Mouse (Mus musculus): ENCODE measurements at regions not wholly inside any gene's neighbourhood (a gene's known extent, or its start where the extent isn't known, plus 50 kb on each side); places are given as distances from the start of the nearest gene placed in this dataset.
"Not testable (repeated sequence)": the region's sequence is repeated elsewhere in the genome, so short reads cannot be mapped to it uniquely, and the experiment has no call there.

DNA sequence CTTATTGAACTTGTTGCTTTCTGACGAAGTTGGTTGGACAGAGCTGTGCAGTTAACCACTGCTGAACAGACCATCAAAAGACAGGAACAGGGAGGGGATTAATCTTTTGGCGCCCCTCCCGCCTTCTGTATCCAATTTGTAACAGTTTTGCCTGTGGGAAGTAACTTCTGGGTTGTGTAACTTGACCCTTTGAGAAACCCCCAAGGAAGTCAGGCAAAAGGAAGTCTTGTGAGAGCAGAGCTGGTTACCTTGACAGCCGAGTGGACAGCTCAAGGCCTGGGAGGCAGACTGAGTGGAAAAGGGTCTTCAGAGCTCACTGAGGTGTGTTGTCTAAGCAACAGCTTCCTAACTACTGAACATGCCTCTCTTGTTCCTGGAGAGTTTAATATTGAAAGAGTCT lies 75.8 kb upstream of the Hao2 start:
- no peak for DNase-seq

- DNase-seq: no peak
These were observed 82.7 kb upstream of the Hao2 start for GRCm38 (mm10) chr3:98975777-98976176.

DNA sequence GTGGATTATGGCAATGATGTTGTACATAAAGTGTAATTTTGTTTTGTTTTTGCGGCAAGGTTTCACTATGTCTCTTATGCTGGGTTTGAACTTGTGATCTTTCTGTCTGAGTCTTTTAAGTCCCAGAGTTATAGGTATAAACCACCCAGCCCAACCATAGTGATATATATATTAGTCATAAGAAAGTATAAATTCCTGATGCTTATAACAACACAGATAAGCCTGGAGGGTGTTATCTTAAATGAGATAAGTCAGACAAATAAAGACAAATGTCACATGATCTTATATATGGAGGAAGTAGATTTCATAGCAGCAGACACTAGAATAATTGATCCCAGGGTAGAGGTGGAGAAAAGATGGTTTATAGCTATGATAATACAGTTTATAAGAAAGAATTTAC lies 89.7 kb upstream of the Hao2 start:
- no peak for DNase-seq

DNA sequence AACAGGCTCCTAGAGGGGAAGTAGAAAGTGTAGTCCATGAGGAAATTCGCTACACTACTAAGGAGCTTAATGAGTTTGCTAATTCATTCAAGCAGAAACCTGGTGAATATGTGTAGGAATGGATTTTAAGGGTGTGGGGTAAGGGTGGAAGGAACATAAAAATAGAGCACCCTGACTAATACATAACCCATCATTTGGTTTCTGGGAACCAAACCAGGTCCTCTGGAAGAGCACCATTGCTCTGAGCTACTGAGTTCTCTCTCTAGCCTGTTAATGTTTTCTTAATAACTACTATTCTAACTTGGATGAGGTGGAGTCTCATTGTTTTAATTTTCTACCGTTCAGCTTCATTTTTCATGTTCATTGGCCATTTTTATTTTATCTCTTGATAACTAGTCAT lies 94.2 kb upstream of the Hao2 start:
- DNase-seq: not testable (repeated sequence)

DNA sequence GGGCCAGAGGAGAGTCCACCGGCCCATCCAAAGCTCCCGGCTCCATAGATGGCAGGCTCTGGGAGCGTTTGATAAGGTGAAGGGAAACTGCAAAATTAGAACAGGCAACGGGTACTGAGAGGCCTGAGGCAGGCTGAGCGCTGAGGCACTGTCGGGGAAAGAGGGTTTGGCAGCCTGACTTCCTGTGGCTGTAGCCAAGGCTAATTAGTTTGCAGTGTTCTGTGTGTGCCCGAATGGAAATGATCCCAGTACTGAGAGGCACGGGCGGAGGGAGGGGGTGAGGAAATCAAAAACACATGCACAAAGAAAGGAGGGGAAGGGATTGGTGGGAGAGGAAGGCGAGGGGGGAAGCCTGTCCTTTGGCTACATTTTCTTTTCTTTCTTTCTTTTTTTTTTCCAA lies 97.8 kb upstream of the Hao2 start:
- DNase-seq: peak; percentile 9

- DNase-seq: no peak
These were observed 98.2 kb upstream of the Hao2 start for GRCm38 (mm10) chr3:98991276-98991675.

GRCm38 (mm10) chr3:98994086-98994485 lies 101.0 kb upstream of the Hao2 start:
- no peak for DNase-seq

- DNase-seq: no peak
These were observed 110.2 kb upstream of the Wars2 start for GRCm38 (mm10) chr3:99030636-99031035.

- DNase-seq: no peak
These were observed 94.7 kb upstream of the Wars2 start for GRCm38 (mm10) chr3:99046190-99046589.

DNA sequence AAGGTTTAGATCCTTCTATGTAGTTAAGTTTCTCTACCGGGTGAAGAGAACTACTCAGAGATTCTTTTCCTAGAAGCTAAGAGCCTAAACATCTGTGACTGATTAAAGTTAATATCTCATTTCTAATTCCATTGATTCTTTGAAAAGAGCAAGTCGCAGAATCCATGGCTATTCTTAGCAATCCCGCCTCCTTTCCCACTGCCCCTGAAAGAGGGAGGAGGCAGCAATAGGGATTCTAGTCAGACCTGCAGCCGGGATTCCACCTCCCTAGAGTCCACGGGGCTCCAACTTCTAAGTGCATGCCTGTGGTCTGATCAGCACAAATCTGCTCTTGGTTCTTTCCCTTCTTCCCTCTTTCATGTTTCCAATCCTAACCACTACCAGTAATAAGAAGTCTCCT lies 93.7 kb upstream of the Wars2 start:
- no peak for DNase-seq

- DNase-seq: no peak
These were observed 91.6 kb upstream of the Wars2 start for GRCm38 (mm10) chr3:99049305-99049704.

- DNase-seq: no peak
These were observed 88.7 kb upstream of the Wars2 start for GRCm38 (mm10) chr3:99052176-99052575.

- no peak for DNase-seq
These were observed 73.7 kb upstream of the Wars2 start for GRCm38 (mm10) chr3:99067168-99067567.

Data from liver (tissue).